Mouse (Mus musculus): ENCODE measurements around the gene Gabrb1.

DNA sequence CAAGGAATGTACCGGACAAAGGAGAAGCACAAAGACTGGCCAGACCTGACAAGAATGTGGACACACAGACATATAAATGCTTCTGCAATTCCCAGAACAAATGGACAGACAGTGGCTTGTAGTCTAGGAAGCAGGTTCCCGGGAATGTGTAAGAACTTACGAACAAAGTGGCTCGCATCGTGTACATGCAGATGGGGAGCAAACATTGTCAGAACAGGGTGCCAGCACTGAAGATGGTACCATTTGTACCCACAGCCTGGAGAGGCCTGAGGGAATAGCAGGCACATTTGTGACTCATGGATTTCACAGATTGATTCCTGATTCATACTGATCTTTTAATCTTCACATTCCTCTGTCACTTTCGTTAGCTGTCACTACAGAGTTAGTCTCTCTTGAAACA is 103.2 kb downstream of the Gabrb1 start:
- TF ChIP-seq POLR2AphosphoS5 (IDR thresholded peaks at IDR 0.05; ENCODE audit: insufficient replicate concordance, low read depth, low read length): no peak
- no peak for TF ChIP-seq GATA1 (IDR thresholded peaks at IDR 0.05; ENCODE audit: borderline replicate concordance, low read length)
- no peak for TF ChIP-seq CTCF (IDR thresholded peaks at IDR 0.05; ENCODE audit: low read depth, low read length)
- TF ChIP-seq TAL1 (conservative IDR thresholded peaks at IDR 0.05; ENCODE audit: low read depth, low read length): no peak

Data from G1E (cell line).